Mouse (Mus musculus) lung, embryonic 14.5 days (tissue): ENCODE data around the gene Rundc3a. TPM values are rescaled to one million over a fixed set of nuclear protein-coding genes. Genes with fewer than 3 reads are reported as not detected.
"Not testable (repeated sequence)": the region's sequence is repeated elsewhere in the genome, so short reads cannot be mapped to it uniquely, and the experiment has no call there.

Source experiments
- ATAC-seq: fragments of 200-750 bp; cut with Nextera tagmentation; 2 replicates; pipeline ENCODE4 v1.8.0; 2017; ENCODE audit warnings: mild to moderate bottlenecking, moderate TSS enrichment, moderate library complexity; ENCODE audit not compliant: insufficient read depth
- DNase-seq: peaks from one replicate; pipeline ENCODE4 v3.0.0-alpha.2; 2015
- H3K27ac ChIP-seq: fragments of 300-500 bp; sonication (generic); 2 replicates; pipeline ENCODE4 v1.5.1; 2014; ENCODE audit warnings: low read depth, mild to moderate bottlenecking, moderate library complexity
- H3K27me3 ChIP-seq: fragments of 300-500 bp; sonication (generic); 2 replicates; pipeline ENCODE4 v1.6.1; 2014; ENCODE audit warnings: low read length, control low read depth; ENCODE audit not compliant: insufficient read depth
- H3K36me3 ChIP-seq: fragments of 300-500 bp; sonication (generic); 2 replicates; pipeline ENCODE4 v1.6.1; 2014; ENCODE audit warnings: control low read depth; ENCODE audit not compliant: insufficient read depth
- H3K4me1 ChIP-seq: fragments of 300-500 bp; sonication (generic); 2 replicates; pipeline ENCODE4 v1.6.1; 2014; ENCODE audit warnings: antibody characterized with exemption, control low read depth; ENCODE audit not compliant: insufficient read depth
- H3K4me2 ChIP-seq: fragments of 300-500 bp; sonication (generic); 2 replicates; pipeline ENCODE4 v1.6.1; 2014; ENCODE audit warnings: mild to moderate bottlenecking
- H3K4me3 ChIP-seq: fragments of 300-500 bp; sonication (generic); 2 replicates; pipeline ENCODE4 v1.5.1; 2014; ENCODE audit warnings: low read depth, low read length
- H3K9ac ChIP-seq: fragments of 300-500 bp; sonication (generic); 2 replicates; pipeline ENCODE4 v1.6.1; 2014
- H3K9me3 ChIP-seq: fragments of 300-500 bp; sonication (generic); 2 replicates; pipeline ENCODE4 v1.6.1; 2016; ENCODE audit warnings: low read depth, low read length, control low read depth
- CTCF ChIP-seq: IDR thresholded peaks from 2 replicates; pipeline ENCODE4 v1.5.1; 2016; ENCODE audit warnings: antibody characterized with exemption, low read depth
- WGBS: fragments of 180-500 bp; shearing (Covaris S2); extraction: QIAGEN DNeasy Blood & Tissue Kit; methylation state at CpG from one replicate; pipeline ENCODE4 v1.1.7; 2014; 5-methylcytosine and 5-hydroxymethylcytosine counted together
- polyA plus RNA-seq: library from polyadenylated mRNA; unstranded; fragments of >200 nt; fragmentation: Nextera tagmentation; extraction: Ambion mirVana; gene quantifications from 2 replicates; pipeline ENCODE4 v1.2.1, GENCODE M21; 2014

Gene Rundc3a
- polyA plus RNA-seq, 1 experiment from 2014 or later = 1.1 TPM

DNA sequence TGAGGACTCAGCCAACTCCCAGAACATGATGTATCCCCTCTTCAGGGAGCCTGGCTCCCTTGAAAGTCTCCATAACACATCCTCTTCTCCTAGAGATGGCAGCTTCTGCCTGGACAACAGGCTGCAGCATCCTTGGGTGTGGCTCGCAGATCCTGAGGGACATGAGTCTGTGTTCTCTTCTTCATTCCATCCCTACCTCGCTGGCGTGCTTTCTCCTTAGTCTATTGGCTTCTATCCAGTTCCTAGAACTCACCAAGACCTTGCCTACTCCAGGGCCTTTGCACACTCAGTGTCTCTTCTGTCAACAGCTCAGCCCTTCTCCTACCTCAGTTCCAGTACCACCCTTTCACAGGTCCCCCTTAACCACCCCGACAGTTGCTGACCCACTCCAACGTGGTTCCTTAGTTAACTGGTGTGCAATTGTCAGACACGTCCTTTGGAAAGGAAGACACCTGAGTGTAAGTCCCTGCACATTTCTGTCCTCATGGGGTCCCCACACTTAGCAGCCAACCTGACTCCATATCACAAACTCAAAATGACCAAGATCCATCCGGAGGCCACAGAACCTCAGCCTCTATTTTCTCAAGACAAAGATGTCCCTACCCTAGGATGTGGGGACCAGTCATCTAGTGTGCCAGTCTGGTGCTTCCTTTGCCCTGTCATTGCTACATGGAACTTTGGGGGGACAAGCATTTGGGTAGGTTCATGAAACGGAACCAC is 31.3 kb upstream of the Rundc3a start:
- H3K36me3 ChIP-seq = no peaks in the 10 kb centered on the region
- WGBS = 87% methylated on average over 8 of the region's 8 CpGs
- DNase-seq = no peak
- ATAC-seq = no peak
- no peak overlapping the region; the same call in 1 of the 2 replicates for H3K4me3 ChIP-seq
- no peak overlapping the region; the same call in 1 of the 2 replicates for H3K27ac ChIP-seq
- H3K9me3 ChIP-seq = no peaks in the 10 kb centered on the region
- no peak for TF ChIP-seq CTCF
- peak overlapping the region; percentile 5; the same call in 1 of the 2 replicates for H3K4me2 ChIP-seq
- no peaks in the 10 kb centered on the region for H3K27me3 ChIP-seq
- H3K9ac ChIP-seq = no peak overlapping the region; the same call in 1 of the 2 replicates
- H3K4me1 ChIP-seq = no peaks in the 10 kb centered on the region

DNA sequence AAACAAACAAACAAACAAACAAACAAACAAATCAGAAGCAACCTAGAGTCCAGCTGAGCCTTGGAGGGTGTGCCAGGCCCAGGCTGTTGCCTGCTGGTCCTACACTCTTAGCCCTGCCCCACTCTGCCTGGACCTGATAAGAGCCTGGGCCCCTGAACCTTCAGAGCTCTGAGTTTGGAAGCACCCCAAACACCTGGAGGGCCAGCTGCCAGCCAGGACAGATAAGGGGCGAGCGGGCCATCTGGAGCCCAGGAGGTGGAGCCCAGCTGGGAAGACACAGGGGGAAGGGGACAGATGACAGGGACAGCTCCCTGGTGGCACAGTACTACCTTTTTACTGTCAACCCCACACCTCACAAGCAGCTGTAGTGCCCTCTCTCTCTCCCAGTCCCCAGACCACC is 29.6 kb upstream of the Rundc3a start:
- H3K27ac ChIP-seq = no peak overlapping the region
- no peaks in the 10 kb centered on the region for H3K36me3 ChIP-seq
- peak; percentile 70; the same call in 1 of the 2 replicates for ATAC-seq
- H3K4me2 ChIP-seq = no peak overlapping the region
- DNase-seq = no peak
- no peak overlapping the region; the same call in 1 of the 2 replicates for H3K4me3 ChIP-seq
- no peaks in the 10 kb centered on the region for H3K27me3 ChIP-seq
- H3K9me3 ChIP-seq = no peaks in the 10 kb centered on the region
- H3K9ac ChIP-seq = peak overlapping the region; percentile 19; the same call in 1 of the 2 replicates
- 39% methylated on average over 2 of the region's 2 CpGs for WGBS
- TF ChIP-seq CTCF = no peak
- no peaks in the 10 kb centered on the region for H3K4me1 ChIP-seq

DNA sequence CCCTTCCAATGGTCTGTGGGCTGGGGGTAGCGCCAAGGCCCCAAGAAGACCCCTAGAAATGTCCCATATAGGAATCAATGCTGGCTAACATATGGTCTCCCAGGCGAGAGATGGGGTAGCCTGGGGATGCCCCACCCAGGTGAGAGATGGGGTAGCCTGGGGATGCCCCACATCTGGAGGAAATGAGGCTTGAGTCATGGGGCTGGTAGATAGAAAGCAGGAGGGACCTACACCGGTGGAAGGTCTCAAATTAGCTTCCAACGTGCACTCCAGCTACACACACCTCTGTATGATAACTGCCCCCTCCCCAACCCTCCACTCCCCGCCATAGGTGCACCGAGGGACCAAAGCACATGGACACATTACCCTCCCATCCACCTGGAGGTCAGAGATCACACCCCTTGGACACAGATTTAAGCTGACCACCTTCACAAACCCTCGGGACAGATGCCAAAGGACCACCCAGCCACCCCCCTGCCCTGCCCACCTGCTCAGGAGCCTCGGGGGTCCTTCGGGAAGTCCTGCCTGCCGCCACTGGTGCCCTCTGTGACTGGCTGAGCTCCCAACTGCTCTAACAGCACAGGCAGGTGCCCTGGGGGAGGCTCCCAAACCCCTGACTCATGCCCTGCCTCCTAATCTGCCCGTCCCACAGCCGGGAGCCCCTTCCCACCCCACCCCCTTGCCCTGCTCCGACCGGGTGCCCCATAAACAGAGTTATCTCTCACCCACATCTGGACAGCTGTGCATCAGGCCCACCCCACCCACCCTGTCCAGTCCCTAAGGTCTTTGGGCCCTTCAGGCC is 28.4 kb upstream of the Rundc3a start:
- Histone ChIP-seq H3K9me3 (no peaks in the 10 kb centered on the region), H3K36me3 (no peaks in the 10 kb centered on the region), H3K4me3 (peak overlapping the region; percentile 17; the same call in 1 of the 2 replicates), H3K27ac (peak overlapping the region; percentile 24; the same call in 1 of the 2 replicates), H3K9ac (peak overlapping the region; percentile 19; the same call in 1 of the 2 replicates), H3K4me1 (no peaks in the 10 kb centered on the region), H3K4me2 (no peak overlapping the region), H3K27me3 (no peaks in the 10 kb centered on the region)
- no peak for TF ChIP-seq CTCF
- peak; percentile 69 for ATAC-seq
- WGBS = 66% methylated on average over 14 of the region's 14 CpGs
- no peak for DNase-seq

GRCm38 (mm10) chr11:102365699-102366098 is 27.5 kb upstream of the Rundc3a start:
- H3K9ac ChIP-seq = peak overlapping the region; percentile 13; the same call in 1 of the 2 replicates
- no peak overlapping the region for H3K27ac ChIP-seq
- H3K27me3 ChIP-seq = no peaks in the 10 kb centered on the region
- H3K4me2 ChIP-seq = peak overlapping the region; percentile 13; the same call in 1 of the 2 replicates
- H3K4me1 ChIP-seq = no peaks in the 10 kb centered on the region
- 47% methylated on average over 4 of the region's 4 CpGs for WGBS
- ATAC-seq (no peak), DNase-seq (no peak)
- H3K9me3 ChIP-seq = no peaks in the 10 kb centered on the region
- no peak for TF ChIP-seq CTCF
- H3K36me3 ChIP-seq = no peaks in the 10 kb centered on the region
- no peak overlapping the region for H3K4me3 ChIP-seq

- ATAC-seq, H3K27me3 ChIP-seq, H3K4me3 ChIP-seq, DNase-seq, H3K4me1 ChIP-seq, H3K36me3 ChIP-seq, H3K9me3 ChIP-seq, H3K27ac ChIP-seq: not testable (repeated sequence)
- H3K4me2 ChIP-seq = peak within 1 kb of the TSS; percentile 13; the same call in 1 of the 2 replicates
- peak within 1 kb of the TSS; percentile 19; the same call in 1 of the 2 replicates for H3K9ac ChIP-seq
- WGBS = 75% methylated on average over 8 of the region's 8 CpGs
Measured at GRCm38 (mm10) chr11:102366103-102366502, 27.1 kb upstream of the Rundc3a start, which contains the start of gene Slc4a1. Gene Slc4a1, minus strand, starts transcription at chr11:102366203.

GRCm38 (mm10) chr11:102367504-102368280 is 25.5 kb upstream of the Rundc3a start:
- H3K4me3 ChIP-seq = no peak overlapping the region
- no peak for ATAC-seq
- H3K4me1 ChIP-seq = no peaks in the 10 kb centered on the region
- TF ChIP-seq CTCF = no peak
- no peak overlapping the region for H3K9ac ChIP-seq
- H3K36me3 ChIP-seq = no peaks in the 10 kb centered on the region
- 67% methylated on average over 9 of the region's 9 CpGs for WGBS
- no peaks in the 10 kb centered on the region for H3K27me3 ChIP-seq
- no peak overlapping the region for H3K27ac ChIP-seq
- no peak for DNase-seq
- H3K9me3 ChIP-seq = no peaks in the 10 kb centered on the region
- no peak overlapping the region for H3K4me2 ChIP-seq
